Mouse (Mus musculus): ENCODE data around the gene Inhbe. TPM values are rescaled to one million over a fixed set of nuclear protein-coding genes. Genes with fewer than 3 reads are reported as not detected.

Inhbe gene
- total RNA-seq (2021) = 0.82 TPM in 1 of 2 replicates, not detected in the other
- long read RNA-seq, experiment 1 = 0 reads
- long read RNA-seq, experiment 2 = 0 reads

DNA sequence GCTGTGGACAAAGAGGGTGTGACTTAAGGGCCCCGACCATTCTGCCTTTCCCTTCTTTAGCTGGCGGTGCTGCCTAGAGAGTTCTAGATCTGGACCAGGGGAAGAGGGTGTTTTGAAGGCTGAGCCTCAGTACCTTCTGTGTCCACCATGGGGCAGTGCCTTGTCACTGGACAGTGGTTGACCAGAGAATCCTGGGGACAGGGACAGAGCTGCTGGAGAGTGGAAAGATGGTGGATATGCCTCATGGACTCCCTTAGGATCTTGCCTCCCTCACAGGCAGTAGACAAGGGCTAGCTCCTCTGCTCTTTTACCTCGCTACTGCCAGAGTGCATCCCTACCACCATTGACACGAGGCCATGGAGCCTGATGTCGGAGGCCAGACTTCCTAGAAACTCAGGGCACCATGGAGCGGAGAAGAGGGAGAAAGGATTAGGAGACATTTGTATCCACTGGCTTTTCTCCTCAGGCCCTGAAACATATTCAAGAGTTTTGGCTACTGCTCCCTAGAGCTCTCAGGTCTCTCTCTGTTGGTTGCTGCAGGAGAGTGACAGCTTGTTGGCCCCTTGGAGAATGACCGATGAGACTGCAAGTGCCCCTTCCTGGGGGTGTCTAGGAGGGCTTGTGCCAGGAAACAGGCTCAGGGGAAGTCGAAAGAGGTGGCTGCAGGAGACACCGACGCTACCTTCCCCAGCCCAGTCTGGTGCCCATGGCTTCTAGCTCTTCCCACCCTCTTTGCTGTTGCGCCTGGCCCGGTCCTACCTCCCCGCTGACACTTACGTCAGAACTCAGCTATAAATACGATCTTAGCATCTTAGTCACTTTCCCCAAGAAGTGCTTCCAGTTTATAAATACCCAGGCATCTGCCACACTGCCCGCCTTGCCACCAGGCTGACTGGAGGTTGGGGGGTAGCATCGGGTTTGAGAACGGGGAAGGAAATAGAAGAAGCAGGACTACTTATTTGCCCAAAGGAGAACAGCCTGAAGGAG is at the start of gene Inhbe:
Gene Inhbe, minus strand, starts transcription at position 503 of the 987 bp plus-strand sequence.
- peak; percentile 70 for DNase-seq

DNA sequence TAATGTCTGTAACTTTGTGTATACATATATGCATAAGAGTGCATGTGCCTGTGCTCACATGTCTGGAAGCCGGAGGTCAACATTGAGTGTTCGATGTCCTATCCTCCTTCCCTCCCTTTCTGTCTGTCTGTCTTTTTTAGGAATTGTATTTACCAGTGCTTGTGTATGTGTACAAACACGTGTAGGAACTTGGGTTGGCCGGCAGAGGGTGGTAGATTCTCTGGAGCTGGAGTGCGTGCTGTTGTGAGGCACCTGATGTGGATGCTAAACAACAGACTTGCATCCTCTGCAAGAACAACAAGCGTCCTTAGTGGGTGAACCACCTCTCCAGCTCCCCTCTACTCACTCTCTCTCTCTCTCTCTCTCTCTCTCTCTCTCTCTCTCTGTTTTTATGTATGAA is 37.6 kb upstream of the Inhbe start:
- no peak for DNase-seq

DNA sequence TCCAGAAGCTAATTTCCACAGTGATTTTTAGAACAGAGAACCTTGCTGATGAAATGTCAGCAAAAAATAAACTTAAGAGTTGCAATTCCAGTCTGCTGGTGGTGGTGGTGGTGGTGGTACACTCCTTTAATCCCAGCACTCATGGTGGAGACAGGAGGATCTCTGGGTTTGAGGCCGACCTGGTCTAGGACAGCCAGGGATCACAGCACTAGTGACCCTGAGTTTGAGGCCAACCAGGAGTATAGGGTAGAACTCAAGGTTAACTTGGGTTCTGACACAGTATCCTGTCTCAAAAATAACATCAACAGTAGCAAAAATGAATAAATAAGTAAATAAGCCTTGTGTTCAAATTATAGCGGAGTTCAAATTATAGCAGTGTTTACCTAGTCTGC is 27.5 kb upstream of the Inhbe start:
- DNase-seq = peak; percentile 21

DNA sequence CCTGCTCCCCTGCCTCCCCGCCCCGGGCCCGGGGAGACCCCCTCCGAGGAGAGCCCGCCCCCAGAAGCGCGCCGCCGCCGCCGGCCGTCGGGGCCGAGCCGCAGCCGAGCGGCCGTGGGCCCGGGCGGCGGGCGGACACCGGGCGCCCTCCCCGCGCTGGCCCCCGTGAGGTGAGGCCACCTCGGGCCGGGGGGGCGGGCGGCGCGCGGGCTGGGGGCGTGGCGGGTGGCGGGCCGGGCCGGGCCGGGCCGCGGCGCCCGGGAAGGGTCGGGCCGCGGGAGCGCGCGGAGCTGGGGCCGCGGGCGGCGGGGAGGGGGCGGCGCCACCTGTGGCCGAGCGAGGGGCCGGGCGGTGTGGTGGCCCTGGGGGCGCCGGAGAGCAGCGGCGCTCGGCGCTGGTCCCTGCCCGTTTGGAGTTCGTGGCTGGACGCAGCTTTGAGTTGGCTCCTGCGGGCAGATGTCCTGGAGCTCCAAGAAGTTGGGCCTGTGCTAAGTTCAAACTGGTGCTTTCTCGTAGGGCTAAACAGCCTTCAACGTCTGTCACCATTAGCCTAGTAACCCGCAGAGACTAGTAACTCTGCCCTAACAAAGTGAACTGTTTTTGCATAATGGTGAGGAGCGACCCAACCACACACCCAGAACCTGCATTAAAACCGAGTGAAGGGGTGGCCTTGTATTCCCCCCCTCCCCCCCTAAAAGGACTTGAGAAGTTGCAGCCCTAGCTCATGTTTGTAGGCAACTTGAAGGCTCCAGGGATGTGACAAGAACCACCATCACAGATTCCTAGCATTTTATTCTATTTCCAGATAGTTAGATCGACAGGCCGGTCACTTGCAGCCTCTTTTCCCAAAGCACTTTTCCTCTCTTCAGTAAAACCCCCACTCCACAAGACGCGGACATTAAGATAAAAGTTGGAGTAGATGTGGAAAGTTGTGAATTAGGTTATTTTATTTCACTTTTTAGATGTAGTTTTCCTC is 26.8 kb upstream of the Inhbe start:
- DNase-seq = peak; percentile 81

DNA sequence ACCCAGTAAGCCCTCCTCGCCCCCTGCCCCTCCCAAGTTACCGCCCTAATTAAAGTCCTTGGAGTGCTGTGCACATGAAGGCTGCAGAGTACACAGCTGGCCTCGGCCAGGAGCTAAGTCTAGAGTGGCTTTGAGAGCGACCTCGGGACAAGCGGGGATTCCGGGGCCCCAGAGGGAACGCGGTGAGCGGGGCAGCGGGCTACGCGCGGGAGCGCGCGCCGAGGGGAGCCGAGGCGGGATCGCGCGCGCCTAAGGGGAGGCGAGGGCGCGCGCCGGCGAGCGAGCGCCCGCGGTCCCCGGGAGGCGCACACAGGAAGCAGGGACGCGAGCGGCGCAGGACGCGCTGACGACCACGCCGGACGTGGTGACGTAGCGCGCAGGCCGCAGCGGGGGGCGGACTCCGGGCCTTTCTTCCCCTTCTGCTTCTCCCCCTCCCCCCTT is 26.1 kb upstream of the Inhbe start, which contains the start of gene R3hdm2:
Gene R3hdm2, plus strand, starts transcription at position 77 of the 441 bp plus-strand sequence.
- peak; percentile 96 for DNase-seq

DNA sequence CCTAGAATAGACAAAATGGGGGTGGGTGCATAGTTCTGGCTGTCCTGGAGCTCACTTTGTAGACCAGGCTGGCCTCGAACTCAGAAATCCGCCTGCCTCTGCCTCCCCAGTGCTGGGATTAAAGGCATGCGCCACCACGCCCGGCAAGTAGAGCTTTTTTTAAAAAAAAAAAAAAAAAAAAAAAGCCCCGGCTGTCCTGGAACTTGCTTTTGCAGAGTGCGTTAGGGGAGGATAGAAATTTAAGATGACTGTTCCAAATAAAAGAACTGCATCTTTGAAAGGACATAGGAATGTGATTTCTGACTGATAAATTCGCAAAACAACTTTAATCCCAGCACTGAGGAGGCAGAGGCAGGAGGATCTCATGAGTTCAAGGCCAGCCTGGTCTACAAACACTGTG is 25.4 kb upstream of the Inhbe start:
- DNase-seq = no peak

DNA sequence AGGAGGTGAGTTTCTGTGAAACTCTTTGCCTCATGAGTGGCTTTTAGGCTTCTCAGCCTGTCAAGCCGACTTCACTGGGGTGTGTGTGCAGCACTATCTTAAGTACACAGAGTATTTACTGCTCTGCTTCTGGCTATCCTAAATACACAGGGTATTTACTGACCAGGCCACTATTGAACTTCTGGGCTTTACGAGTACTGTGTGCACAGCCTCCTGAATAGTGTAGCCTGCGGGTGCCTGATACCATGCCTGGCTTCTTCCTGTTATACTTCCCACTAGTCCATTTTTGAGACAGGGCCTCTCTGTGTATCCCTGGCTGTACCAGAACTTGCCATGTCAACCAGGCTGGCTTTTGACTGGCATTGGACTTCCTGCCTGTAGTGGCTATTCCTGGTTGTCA is 23.5 kb upstream of the Inhbe start:
- DNase-seq = no peak

DNA sequence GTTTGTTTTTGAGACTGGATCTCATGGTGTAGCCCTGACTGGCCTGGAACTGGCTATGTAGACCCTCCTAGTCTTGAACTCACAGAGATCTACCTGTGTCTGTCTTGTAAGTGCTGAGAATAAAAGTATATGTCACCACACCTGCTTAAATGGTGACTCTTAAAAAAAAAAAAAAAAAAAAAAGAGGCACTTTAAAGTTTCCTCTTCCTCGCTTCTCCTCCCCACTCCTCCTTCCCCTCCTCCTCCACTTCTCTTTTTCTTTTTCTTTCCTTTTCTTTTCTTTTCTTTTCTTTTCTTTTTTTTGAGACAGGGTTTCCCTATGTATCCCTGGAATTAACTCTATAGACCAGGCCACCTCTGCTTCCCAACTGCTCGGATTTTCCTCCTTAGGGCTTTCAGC is 16.8 kb upstream of the Inhbe start:
- no peak for DNase-seq

- DNase-seq = no peak
These were observed 15.9 kb upstream of the Inhbe start, which contains the start of gene Inhbc for GRCm38 (mm10) chr10:127369834-127370820. Inhbc (minus strand) TSS chr10:127370431.

DNA sequence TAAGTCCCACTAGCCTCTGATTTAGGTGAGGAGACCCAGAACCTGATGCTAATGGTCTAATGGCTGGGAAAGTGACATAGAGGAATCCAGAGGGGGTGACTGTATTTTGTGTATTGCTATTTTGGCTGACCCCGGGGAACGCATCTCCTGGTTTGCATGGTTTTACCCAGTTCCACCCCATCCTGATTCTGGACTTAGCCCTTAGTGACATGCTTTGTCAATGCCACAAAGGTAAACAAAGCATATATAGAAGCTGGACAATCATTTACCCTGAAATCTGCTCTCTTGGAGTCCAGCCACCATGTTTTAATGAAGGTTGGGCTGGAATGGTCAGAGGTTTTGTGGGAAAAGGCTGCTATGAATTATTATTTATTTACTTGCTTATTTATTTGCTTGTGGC is 14.1 kb upstream of the Inhbe start:
- no peak for DNase-seq

DNA sequence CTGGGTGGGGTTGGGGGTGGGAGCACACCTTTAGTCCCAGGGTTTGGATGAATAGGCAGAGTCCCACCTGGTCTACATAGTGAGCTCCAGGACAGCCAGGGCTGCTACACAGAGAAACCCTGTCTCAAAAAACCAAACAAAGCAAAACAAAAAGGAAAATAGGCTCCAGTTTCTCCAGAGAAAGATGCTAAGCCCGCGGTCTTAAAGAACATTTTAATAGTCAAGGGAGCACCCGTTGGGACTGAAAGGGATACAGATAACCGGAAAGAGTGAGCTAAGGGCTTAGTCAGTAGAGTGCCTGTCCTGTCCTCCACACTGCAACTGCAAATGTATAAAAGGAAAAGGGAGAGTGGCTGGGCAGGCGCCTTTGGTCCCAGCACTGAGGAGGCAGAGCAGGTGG is 12.9 kb upstream of the Inhbe start:
- DNase-seq = no peak

- no peak for DNase-seq
These were observed 6.5 kb upstream of the Inhbe start for GRCm38 (mm10) chr10:127360714-127361113.

GRCm38 (mm10) chr10:127355336-127355735 is 1.1 kb upstream of the Inhbe start:
- no peak for DNase-seq

- DNase-seq = no peak
These were observed 1.4 kb downstream of the Inhbe start for GRCm38 (mm10) chr10:127352766-127353165.

DNA sequence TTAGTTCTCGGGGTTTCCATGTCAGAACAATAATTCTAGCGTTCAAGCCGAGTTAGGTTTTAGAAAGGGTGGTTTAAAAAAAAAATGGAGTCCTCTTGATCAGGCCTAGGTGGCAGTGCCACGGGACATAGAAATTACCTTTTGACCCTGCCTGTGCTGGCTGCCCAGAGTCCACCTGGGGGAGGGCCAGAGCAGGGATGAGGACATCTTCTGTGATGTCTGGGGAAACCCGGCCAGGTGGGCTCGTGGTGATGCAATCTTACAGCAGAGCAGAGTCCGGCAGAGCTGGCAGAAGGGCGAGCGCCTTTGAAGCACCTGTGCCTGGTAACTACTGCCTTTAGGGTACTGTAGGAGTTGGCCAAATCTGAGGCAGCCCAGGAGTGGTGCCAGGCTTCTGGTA is 2.0 kb downstream of the Inhbe start:
- no peak for DNase-seq

- DNase-seq = no peak
These were observed 2.5 kb downstream of the Inhbe start for GRCm38 (mm10) chr10:127351719-127352118.

DNA sequence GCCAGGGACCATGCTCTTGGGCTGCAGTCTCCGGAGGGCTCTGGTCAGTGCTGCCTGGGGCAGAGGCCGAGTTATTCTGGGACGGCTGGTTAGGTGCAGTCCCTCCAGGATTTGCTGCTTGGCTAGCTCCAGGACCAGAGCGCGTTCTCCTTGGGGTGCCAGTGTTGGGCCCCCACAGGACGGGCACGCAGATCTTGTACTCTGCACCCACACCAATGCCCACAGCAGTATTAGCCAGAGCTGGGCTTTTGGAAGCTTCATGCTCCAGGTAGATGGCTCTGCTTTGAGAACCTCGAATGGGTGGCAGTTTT is 3.0 kb downstream of the Inhbe start:
- no peak for DNase-seq

GRCm38 (mm10) chr10:127350594-127351284 is 3.5 kb downstream of the Inhbe start:
- DNase-seq = peak; percentile 81

DNA sequence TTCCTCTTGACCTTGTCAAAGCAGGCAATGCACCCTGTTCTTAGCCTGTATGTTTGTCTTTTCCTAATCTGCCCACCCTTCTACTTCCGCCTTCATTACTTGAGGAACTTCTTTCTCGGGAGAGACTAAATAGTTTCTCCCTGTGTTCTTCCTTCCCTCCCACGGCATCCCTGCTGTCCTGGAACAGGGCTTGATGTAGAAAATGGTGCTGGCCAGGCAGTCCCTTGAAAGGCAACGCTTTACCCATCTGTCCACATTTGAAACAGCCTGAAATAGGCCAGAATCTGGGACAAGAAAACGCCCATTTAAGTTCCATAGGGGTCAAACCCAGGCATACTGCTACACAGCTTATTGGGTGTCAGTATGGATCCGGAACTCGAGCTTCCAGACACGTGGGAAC is 4.4 kb downstream of the Inhbe start:
- no peak for DNase-seq

DNA sequence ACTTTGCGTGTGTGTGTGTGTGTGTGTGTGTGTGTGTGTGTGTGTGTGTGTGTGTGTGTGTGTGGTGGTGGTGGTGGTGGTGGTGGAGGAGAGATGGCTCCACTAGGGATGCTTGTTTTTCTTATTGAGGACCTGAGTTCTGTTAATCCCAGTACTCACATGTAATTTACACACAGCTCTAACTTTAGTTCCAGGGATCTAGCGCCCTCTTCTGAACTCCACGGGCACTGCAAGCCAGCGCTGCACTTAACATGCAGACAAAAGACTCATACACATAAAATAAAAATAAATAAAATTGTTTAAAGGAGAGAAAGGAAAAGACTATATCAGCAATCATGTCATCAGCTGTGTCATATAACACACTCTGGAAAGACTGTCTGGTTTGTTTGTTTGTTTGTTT is 5.3 kb downstream of the Inhbe start:
- peak; percentile 50 for DNase-seq

DNA sequence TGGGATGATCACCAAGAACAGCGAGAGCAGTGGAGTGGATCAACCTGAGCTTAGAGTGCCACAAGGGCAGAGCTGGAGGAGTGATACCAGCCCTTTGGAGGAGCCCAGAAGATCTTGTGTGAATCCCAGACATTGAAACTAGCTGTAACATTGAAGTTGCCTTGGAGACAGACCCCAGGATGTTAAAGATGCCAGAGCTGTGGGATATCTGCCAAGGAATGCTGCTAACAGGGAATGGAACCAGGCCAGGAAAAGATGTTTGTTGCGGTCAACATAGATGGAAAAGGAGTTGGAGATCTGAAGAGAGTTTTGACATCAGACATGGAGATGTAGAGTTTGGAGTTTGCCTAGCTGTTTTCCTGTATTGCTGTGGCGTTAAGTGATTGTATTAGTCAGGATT is 8.0 kb downstream of the Inhbe start:
- DNase-seq = no peak
